Mouse (Mus musculus): ENCODE results near the gene Zp1. TPM values are rescaled to one million over a fixed set of nuclear protein-coding genes. Genes with fewer than 3 reads are reported as not detected.

Gene Zp1
- not detected for polyA plus RNA-seq (2017; shearing (Covaris generic))

GRCm38 (mm10) chr19:10920532-10920931 is at the start of gene Zp1:
Gene Zp1, minus strand, starts transcription at chr19:10920632.

GRCm38 (mm10) chr19:10949112-10949511 is 28.7 kb upstream of the Zp1 start, which contains the start of gene Ccdc86:
Gene Ccdc86, minus strand, starts transcription at chr19:10949266.

DNA sequence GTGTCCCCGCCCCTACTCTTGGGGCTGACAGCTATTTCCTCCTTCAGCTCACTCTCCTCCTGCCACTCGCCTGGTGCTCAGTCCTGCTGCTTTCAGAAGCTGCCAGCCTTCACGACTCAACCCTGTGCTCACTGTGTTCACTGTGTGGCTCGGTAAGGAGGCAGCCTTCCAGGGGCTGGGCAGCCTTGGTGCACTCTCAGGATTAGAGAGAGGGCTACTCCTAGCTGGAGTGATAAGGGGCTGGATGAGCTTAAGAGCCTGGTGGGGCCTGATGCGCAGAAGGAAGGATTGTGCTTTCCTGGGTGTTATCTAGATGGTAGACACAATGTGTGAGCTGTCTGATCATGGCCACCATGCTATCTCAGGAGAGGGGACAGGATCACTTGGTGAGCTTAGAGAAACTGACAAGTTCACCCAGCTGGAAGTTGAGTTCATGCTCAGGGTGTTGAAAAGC is 16.7 kb upstream of the Zp1 start, which contains the start of gene Ptgdr2:
TSS of gene Ptgdr2 (plus strand) at position 51 of the 454 bp plus-strand sequence.

DNA sequence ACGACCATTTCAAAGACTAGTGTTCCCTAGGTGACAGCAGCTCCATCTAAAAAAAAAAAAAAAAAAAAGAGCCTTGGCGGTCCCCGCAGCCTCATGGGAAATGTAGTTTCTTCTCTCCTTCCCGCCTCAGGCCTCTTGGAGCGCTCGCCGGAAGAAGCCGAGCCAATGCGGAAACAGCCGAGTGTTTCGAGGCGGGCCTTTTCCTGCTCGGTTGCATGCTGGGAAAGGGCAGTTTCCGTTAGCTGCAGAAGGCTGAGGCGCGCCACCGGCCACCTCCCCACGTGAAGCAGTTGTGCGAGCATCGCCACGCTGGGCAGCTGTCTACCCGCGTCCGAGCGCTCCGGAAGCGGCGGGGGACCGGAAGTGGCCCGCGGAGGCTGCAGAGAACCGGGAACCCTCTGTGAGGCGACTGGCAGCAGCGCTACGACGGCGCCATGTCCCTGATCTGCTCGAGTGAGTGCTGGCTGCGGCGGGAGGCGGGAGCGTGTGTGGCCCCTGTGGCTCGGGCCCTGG is 25.4 kb downstream of the Zp1 start, which contains the start of gene Prpf19:
TSS of gene Prpf19 (plus strand) at position 216 of the 513 bp plus-strand sequence.

DNA sequence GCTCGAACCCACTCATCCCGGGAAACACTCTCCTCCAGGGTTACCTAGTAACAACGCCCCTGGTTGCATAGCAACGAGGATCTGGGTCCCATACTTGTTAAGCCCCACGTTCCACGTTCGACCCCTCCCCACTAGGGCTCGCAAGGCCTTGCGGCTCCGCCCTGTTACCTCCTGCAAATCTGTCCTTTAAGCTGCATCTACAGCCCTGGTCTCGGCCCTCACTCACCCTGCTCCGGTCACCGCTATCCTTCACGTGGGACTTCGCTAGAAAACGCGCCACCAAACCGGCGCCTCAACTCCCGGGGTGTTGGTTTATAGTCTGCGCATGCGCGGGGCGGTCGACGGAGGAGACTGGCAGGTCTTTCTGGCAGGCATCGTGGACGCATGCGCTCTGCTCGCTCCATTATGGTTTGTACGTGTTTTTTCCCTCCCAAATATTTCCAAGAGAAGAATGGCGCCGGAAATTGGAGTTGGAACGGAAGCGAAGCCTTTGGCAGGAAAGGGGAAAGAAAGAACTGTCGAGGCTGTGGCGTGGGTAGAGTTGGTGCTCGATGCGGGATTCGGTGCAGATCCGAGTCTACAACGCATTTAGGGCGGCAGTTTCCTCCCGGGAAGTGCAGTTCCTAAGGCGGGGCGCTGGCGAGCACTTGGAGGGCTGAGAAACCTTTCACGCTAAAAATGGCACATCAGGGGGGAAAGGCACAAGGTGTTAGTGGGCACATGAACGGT is 38.8 kb downstream of the Zp1 start, which contains the start of gene Tmem109:
TSS of gene Tmem109 (minus strand) at position 576 of the 729 bp plus-strand sequence.

DNA sequence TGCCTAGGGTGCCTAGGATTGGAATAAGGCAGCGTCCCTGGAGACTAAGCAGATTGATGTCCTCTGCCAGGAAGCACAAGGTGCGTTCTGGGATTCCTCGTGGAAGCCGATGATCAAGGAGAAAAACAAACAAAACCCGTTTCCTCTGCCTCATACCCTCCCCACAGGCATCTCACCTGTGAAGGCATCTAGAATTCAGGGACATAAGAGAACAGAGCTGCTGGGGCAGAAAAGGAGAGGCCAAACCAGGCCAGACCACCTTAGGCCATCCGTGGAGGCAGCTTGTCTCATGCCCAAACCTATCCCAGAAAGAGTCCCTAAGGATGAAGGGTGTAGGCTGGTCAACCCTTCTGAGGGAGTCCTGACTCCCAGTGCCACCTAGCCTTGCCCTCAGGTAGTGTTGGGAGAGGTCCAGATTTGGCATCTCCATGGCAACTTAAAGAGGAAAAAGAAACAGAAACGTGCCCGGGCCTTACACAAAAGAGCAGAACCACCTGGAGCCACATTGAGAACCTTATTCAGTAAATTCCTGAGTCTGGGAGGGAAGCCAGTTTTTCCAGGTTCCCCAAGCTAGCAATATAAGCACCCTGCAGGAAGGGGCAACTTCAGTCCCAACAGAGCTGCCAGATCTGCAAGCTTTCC is 50.4 kb downstream of the Zp1 start, which contains the start of gene Tmem132a:
TSS of gene Tmem132a (minus strand) at position 55 of the 642 bp plus-strand sequence.

Other genes starting within 250 kb of the Zp1 start
- not detected for gene Pga5, start 242.6 kb downstream of the Zp1 start, polyA plus RNA-seq (2017; shearing (Covaris generic))
- gene Vps37c, start 231.9 kb downstream of the Zp1 start, polyA plus RNA-seq (2017; shearing (Covaris generic)), result 21.6 TPM
- 654 TPM for gene Cd5, start 181.6 kb downstream of the Zp1 start, polyA plus RNA-seq (2017; shearing (Covaris generic))
- 684 TPM for gene Cd6, start 90.6 kb downstream of the Zp1 start, polyA plus RNA-seq (2017; shearing (Covaris generic))
- 1.7 TPM for gene Slc15a3, start 80.9 kb downstream of the Zp1 start, polyA plus RNA-seq (2017; shearing (Covaris generic))
- 0.71 TPM for gene Tmem132a, start 50.7 kb downstream of the Zp1 start, polyA plus RNA-seq (2017; shearing (Covaris generic))
- gene Tmem109, start 38.6 kb downstream of the Zp1 start, polyA plus RNA-seq (2017; shearing (Covaris generic)), result 54.3 TPM
- gene Prpf19, start 25.4 kb downstream of the Zp1 start, polyA plus RNA-seq (2017; shearing (Covaris generic)), result 96.3 TPM
- not detected for gene Ptgdr2, start 16.5 kb upstream of the Zp1 start, polyA plus RNA-seq (2017; shearing (Covaris generic))
- gene Ccdc86, start 28.6 kb upstream of the Zp1 start, polyA plus RNA-seq (2017; shearing (Covaris generic)), result 20.7 TPM
- gene Ms4a10, start 54.0 kb upstream of the Zp1 start, polyA plus RNA-seq (2017; shearing (Covaris generic)), result not detected
- not detected for gene Ms4a15, start 72.6 kb upstream of the Zp1 start, polyA plus RNA-seq (2017; shearing (Covaris generic))
- not detected for gene Ms4a18, start 97.4 kb upstream of the Zp1 start, polyA plus RNA-seq (2017; shearing (Covaris generic))
- gene Ms4a8a, start 160.5 kb upstream of the Zp1 start, polyA plus RNA-seq (2017; shearing (Covaris generic)), result not detected
- not detected for gene 1700017D01Rik, start 210.2 kb upstream of the Zp1 start, polyA plus RNA-seq (2017; shearing (Covaris generic))
- not detected for gene 1700025F22Rik, start 244.7 kb upstream of the Zp1 start, polyA plus RNA-seq (2017; shearing (Covaris generic))